Mouse (Mus musculus): ENCODE results near the gene Mrpl23. TPM values are rescaled to one million over a fixed set of nuclear protein-coding genes. Genes with fewer than 3 reads are reported as not detected.
A peak's percentile ranks its signal among the peaks of the same experiment; 100 is the strongest.

Mrpl23 gene
- total RNA-seq, 2 experiments from 2014 or later, result 5.8 to 6.7 TPM

GRCm38 (mm10) chr7:142570565-142570964 lies 38.1 kb downstream of the Mrpl23 start:
- no peak for DNase-seq (ENCODE audit: extremely low spot score in 1 of 2, low spot score in 1 of 2)

GRCm38 (mm10) chr7:142571458-142572220 lies 39.2 kb downstream of the Mrpl23 start:
- DNase-seq (ENCODE audit: extremely low spot score in 1 of 2, low spot score in 1 of 2), result no peak

- DNase-seq (ENCODE audit: extremely low spot score in 1 of 2, low spot score in 1 of 2), result no peak
Measured at GRCm38 (mm10) chr7:142572343-142572742, 39.9 kb downstream of the Mrpl23 start.

- no peak for DNase-seq (ENCODE audit: extremely low spot score in 1 of 2, low spot score in 1 of 2)
Measured at GRCm38 (mm10) chr7:142572992-142573391, 40.5 kb downstream of the Mrpl23 start.

GRCm38 (mm10) chr7:142574155-142574660 lies 41.7 kb downstream of the Mrpl23 start:
- DNase-seq (ENCODE audit: extremely low spot score in 1 of 2, low spot score in 1 of 2), result no peak

- no peak for DNase-seq (ENCODE audit: extremely low spot score in 1 of 2, low spot score in 1 of 2)
Measured at GRCm38 (mm10) chr7:142574826-142575351, 42.4 kb downstream of the Mrpl23 start.

GRCm38 (mm10) chr7:142575491-142575890 lies 43.0 kb downstream of the Mrpl23 start:
- no peak for DNase-seq (ENCODE audit: extremely low spot score in 1 of 2, low spot score in 1 of 2)

- no peak for DNase-seq (ENCODE audit: extremely low spot score in 1 of 2, low spot score in 1 of 2)
Measured at GRCm38 (mm10) chr7:142575971-142576370, 43.5 kb downstream of the Mrpl23 start.

GRCm38 (mm10) chr7:142576472-142577326 lies 44.2 kb downstream of the Mrpl23 start:
- DNase-seq (ENCODE audit: extremely low spot score in 1 of 2, low spot score in 1 of 2), result no peak

GRCm38 (mm10) chr7:142577806-142578423 lies 45.4 kb downstream of the Mrpl23 start:
- no peak for DNase-seq (ENCODE audit: extremely low spot score in 1 of 2, low spot score in 1 of 2)

- DNase-seq (ENCODE audit: extremely low spot score in 1 of 2, low spot score in 1 of 2), result no peak
Measured at GRCm38 (mm10) chr7:142579069-142579468, 46.6 kb downstream of the Mrpl23 start.

- peak; percentile 59 to 66 for DNase-seq (ENCODE audit: extremely low spot score in 1 of 2, low spot score in 1 of 2)
Measured at GRCm38 (mm10) chr7:142580121-142580879, 47.8 kb downstream of the Mrpl23 start.

GRCm38 (mm10) chr7:142581186-142581585 lies 48.7 kb downstream of the Mrpl23 start:
- no peak for DNase-seq (ENCODE audit: extremely low spot score in 1 of 2, low spot score in 1 of 2)

- peak; percentile 36 to 39 for DNase-seq (ENCODE audit: extremely low spot score in 1 of 2, low spot score in 1 of 2)
Measured at GRCm38 (mm10) chr7:142581656-142582228, 49.3 kb downstream of the Mrpl23 start.

- DNase-seq (ENCODE audit: extremely low spot score in 1 of 2, low spot score in 1 of 2), result no peak
Measured at GRCm38 (mm10) chr7:142584882-142585281, 52.4 kb downstream of the Mrpl23 start.

GRCm38 (mm10) chr7:142585890-142586289 lies 53.4 kb downstream of the Mrpl23 start:
- no peak for DNase-seq (ENCODE audit: extremely low spot score in 1 of 2, low spot score in 1 of 2)

- no peak for DNase-seq (ENCODE audit: extremely low spot score in 1 of 2, low spot score in 1 of 2)
Measured at GRCm38 (mm10) chr7:142588282-142588941, 55.9 kb downstream of the Mrpl23 start.
